Mouse (Mus musculus): ENCODE data around the gene Cdkn2b. TPM values are rescaled to one million over a fixed set of nuclear protein-coding genes. Genes with fewer than 3 reads are reported as not detected.

The Cdkn2b gene
- total RNA-seq, 2 experiments from 2014 or later: 2.7 to 2.8 TPM

DNA sequence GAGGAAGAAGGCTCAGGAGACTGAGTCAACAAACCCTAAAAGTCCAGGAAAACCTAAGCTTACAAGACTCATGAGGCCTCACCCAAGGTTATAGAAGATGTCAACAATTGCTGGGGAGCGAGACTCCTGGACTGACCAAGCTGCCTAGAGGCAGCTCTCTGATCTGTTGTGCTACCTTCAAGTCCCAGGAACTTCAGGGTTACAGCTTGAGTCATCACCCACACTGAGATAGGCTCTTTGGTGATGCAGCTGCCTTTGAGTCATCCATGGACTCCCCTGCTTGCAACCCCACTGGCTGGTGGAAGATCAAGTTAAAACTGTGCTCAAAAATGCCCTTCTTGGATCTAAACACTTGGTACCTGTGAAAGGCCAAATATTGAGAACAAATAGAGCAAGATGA is 53.1 kb downstream of the Cdkn2b start:
- intact Hi-C loops (cut with DNase I): no loop called here

More for the DNA sequence above, 53.1 kb downstream of the Cdkn2b start:
- no peak for DNase-seq (ENCODE audit: low spot score in 2 of 2)

Other genes starting within 250 kb of the Cdkn2b start
- gene Mtap, start 173.9 kb downstream of the Cdkn2b start, total RNA-seq (2021): 1 to 10 TPM; 6.8 to 9.2 TPM
- under 1 TPM; 0.38 to 0.70 TPM for gene Cdkn2a, start 16.4 kb downstream of the Cdkn2b start, total RNA-seq (2021)

Data from left cerebral cortex, postnatal 14 days (tissue).